Mouse (Mus musculus): ENCODE measurements at regions not wholly inside any gene's neighbourhood (a gene's known extent, or its start where the extent isn't known, plus 50 kb on each side); places are given as distances from the start of the nearest gene placed in this dataset.
"Not testable (repeated sequence)": the region's sequence is repeated elsewhere in the genome, so short reads cannot be mapped to it uniquely, and the experiment has no call there.

GRCm38 (mm10) chr3:54538055-54538454 lies 154.6 kb upstream of the Supt20 start:
- no peak for DNase-seq
- intact Hi-C loops (cut with DNase I), result no loop called here

GRCm38 (mm10) chr3:54540540-54541080 lies 152.0 kb upstream of the Supt20 start:
- intact Hi-C loops (cut with DNase I), result no loop called here
- no peak for DNase-seq

- intact Hi-C loops (cut with DNase I), result no loop called here
These were observed 151.2 kb upstream of the Supt20 start for GRCm38 (mm10) chr3:54541389-54541788.

GRCm38 (mm10) chr3:54545393-54545792 lies 147.2 kb upstream of the Supt20 start:
- intact Hi-C loops (cut with DNase I), result no loop called here
- DNase-seq, result no peak

More at GRCm38 (mm10) chr3:54541389-54541788, 151.2 kb upstream of the Supt20 start:
- DNase-seq, result peak in 1 of 2 experiments; percentile 36

- intact Hi-C loops (cut with DNase I), result no loop called here
- peak; percentile 25 to 53 for DNase-seq
These were observed 140.7 kb upstream of the Supt20 start for GRCm38 (mm10) chr3:54551908-54552307.

GRCm38 (mm10) chr3:54555954-54556353 lies 136.7 kb upstream of the Supt20 start:
- DNase-seq, result no peak
- intact Hi-C loops (cut with DNase I), result no loop called here

- intact Hi-C loops (cut with DNase I), result no loop called here
- DNase-seq, result no peak
These were observed 133.6 kb upstream of the Supt20 start for GRCm38 (mm10) chr3:54559053-54559452.

- peak in 1 of 2 experiments; percentile 13 for DNase-seq
- intact Hi-C loops (cut with DNase I), result no loop called here
These were observed 133.1 kb upstream of the Supt20 start for GRCm38 (mm10) chr3:54559527-54559926.

GRCm38 (mm10) chr3:54560056-54560922 lies 132.3 kb upstream of the Supt20 start:
- intact Hi-C loops (cut with DNase I), result no loop called here
- no peak for DNase-seq

- intact Hi-C loops (cut with DNase I), result no loop called here
These were observed 125.3 kb upstream of the Supt20 start for GRCm38 (mm10) chr3:54567329-54567728.

GRCm38 (mm10) chr3:54568096-54568495 lies 124.5 kb upstream of the Supt20 start:
- intact Hi-C loops (cut with DNase I), result no loop called here
- DNase-seq, result peak in 1 of 2 experiments; percentile 20

More at GRCm38 (mm10) chr3:54567329-54567728, 125.3 kb upstream of the Supt20 start:
- DNase-seq, result no peak

GRCm38 (mm10) chr3:54570501-54570900 lies 122.1 kb upstream of the Supt20 start:
- DNase-seq, result no peak
- intact Hi-C loops (cut with DNase I), result no loop called here

GRCm38 (mm10) chr3:54577851-54578250 lies 114.8 kb upstream of the Supt20 start:
- intact Hi-C loops (cut with DNase I), result no loop called here
- no peak for DNase-seq

- intact Hi-C loops (cut with DNase I), result no loop called here
These were observed 113.2 kb upstream of the Supt20 start for GRCm38 (mm10) chr3:54579425-54579824.

GRCm38 (mm10) chr3:54580339-54580738 lies 112.3 kb upstream of the Supt20 start:
- DNase-seq, result no peak
- intact Hi-C loops (cut with DNase I), result no loop called here

More at GRCm38 (mm10) chr3:54579425-54579824, 113.2 kb upstream of the Supt20 start:
- DNase-seq, result no peak

GRCm38 (mm10) chr3:54585781-54586180 lies 106.8 kb upstream of the Supt20 start:
- intact Hi-C loops (cut with DNase I), result not testable (repeated sequence)

GRCm38 (mm10) chr3:54587127-54587995 lies 105.2 kb upstream of the Supt20 start:
- no peak for DNase-seq
- intact Hi-C loops (cut with DNase I), result no loop called here

More at GRCm38 (mm10) chr3:54585781-54586180, 106.8 kb upstream of the Supt20 start:
- not testable (repeated sequence) for DNase-seq

- DNase-seq, result no peak
- intact Hi-C loops (cut with DNase I), result no loop called here
These were observed 104.4 kb upstream of the Supt20 start for GRCm38 (mm10) chr3:54588198-54588597.

GRCm38 (mm10) chr3:54589976-54590375 lies 102.6 kb upstream of the Supt20 start:
- DNase-seq, result no peak
- intact Hi-C loops (cut with DNase I), result no loop called here

- intact Hi-C loops (cut with DNase I), result no loop called here
- DNase-seq, result no peak
These were observed 101.4 kb upstream of the Supt20 start for GRCm38 (mm10) chr3:54591160-54591559.

- intact Hi-C loops (cut with DNase I), result no loop called here
- DNase-seq, result no peak
These were observed 100.5 kb upstream of the Supt20 start for GRCm38 (mm10) chr3:54592064-54592463.
